Mouse (Mus musculus) cortical plate, adult 2 months (tissue): Measurements from ENCODE around the gene Rps15.

ENCODE experiments used
- CTCF ChIP-seq: fragments of 200-500 bp; IDR thresholded peaks from 2 replicates; pipeline ENCODE4 v1.5.1; 2011; ENCODE audit warnings: mild to moderate bottlenecking, control low read depth, low read length; ENCODE audit not compliant: insufficient read depth; ENCODE audit errors: extremely low read depth
- POLR2A ChIP-seq: fragments of 200-500 bp; IDR thresholded peaks from 2 replicates; pipeline ENCODE4 v1.6.1; 2011; ENCODE audit warnings: mild to moderate bottlenecking, low read length, control low read depth; ENCODE audit not compliant: insufficient read depth; ENCODE audit errors: extremely low read depth

- TF ChIP-seq CTCF (no peak), POLR2A (no peak)
These were observed 40.3 kb downstream of the Rps15 start for GRCm38 (mm10) chr10:80332525-80332989.
